Mouse (Mus musculus) spleen, adult 2 months (tissue): ENCODE measurements at regions not wholly inside any gene's neighbourhood (a gene's known extent, or its start where the extent isn't known, plus 50 kb on each side); places are given as distances from the start of the nearest gene placed in this dataset.

Experiments
- CTCF ChIP-seq: fragments of 200-500 bp; IDR thresholded peaks from 2 replicates; pipeline ENCODE4 v1.5.1; 2011; ENCODE audit warnings: mild to moderate bottlenecking, inconsistent platforms; ENCODE audit not compliant: insufficient read depth, insufficient read length, insufficient replicate concordance; ENCODE audit errors: extremely low read depth
- POLR2A ChIP-seq: fragments of 200-500 bp; IDR thresholded peaks from 2 replicates; pipeline ENCODE4 v1.6.1; 2011; ENCODE audit warnings: low read depth, low read length, inconsistent platforms

- TF ChIP-seq CTCF, result no peak
- TF ChIP-seq POLR2A, result no peak
Measured at GRCm38 (mm10) chr13:94687295-94687694, 101.4 kb upstream of the Tbca start.
